ENCODE assay signal across 7 mouse cellular contexts in genomic region chr5:36581259-36581923, GRCm38 (mm10). TPM values are rescaled to one million over a fixed set of nuclear protein-coding genes. Genes with fewer than 3 reads are reported as not detected.
DNase-seq lines count a peak whose midpoint lies in the region; ATAC-seq and TF ChIP-seq lines count a peak whose summit lies in the region.

No protein-coding gene starts in this region.

- H3K4me3 ChIP-seq in liver, adult 2 months (ENCODE audit: insufficient read depth, low read depth, low read length), result peak overlapping the region; percentile 80
- peak overlapping the region; percentile 77 for H3K4me3 ChIP-seq in embryonic facial prominence, embryonic 14.5 days (ENCODE audit: low read depth, low read length)
- H3K4me3 ChIP-seq in intestine, embryonic 15.5 days (replicated peaks), result peak overlapping the region; percentile 76
- H3K4me3 ChIP-seq in neural tube, embryonic 13.5 days, result peak overlapping the region; percentile 62

- H3K27ac ChIP-seq in liver, adult 2 months (replicated peaks; ENCODE audit: insufficient read depth, low read depth, low read length), result peak overlapping the region; percentile 24
- no peak overlapping the region for H3K27ac ChIP-seq in embryonic facial prominence, embryonic 14.5 days (replicated peaks; ENCODE audit: low read depth, low read length)
- peak overlapping the region; percentile 80; the same call in 1 of the 2 replicates for H3K27ac ChIP-seq in intestine, embryonic 15.5 days
- H3K27ac ChIP-seq in neural tube, embryonic 13.5 days (replicated peaks), result peak overlapping the region; percentile 89

- no peaks in the 10 kb centered on the region for H3K9me3 ChIP-seq in embryonic facial prominence, embryonic 14.5 days (ENCODE audit: control insufficient read depth, low read length)
- H3K9me3 ChIP-seq in intestine, embryonic 15.5 days, result no peaks in the 10 kb centered on the region
- H3K9me3 ChIP-seq in neural tube, embryonic 13.5 days, result no peaks in the 10 kb centered on the region

- no peak for TF ChIP-seq CTCF in liver, adult 2 months (IDR thresholded peaks at IDR 0.05; ENCODE audit: low read depth, low read length)

- H3K4me1 ChIP-seq in liver, adult 2 months (ENCODE audit: control insufficient read depth, insufficient read depth, low read length), result peaks cover 10% of the 10 kb centered on the region
- H3K4me1 ChIP-seq in embryonic facial prominence, embryonic 14.5 days (ENCODE audit: control insufficient read depth, insufficient read depth, low read length), result peaks cover 7% of the 10 kb centered on the region
- H3K4me1 ChIP-seq in intestine, embryonic 15.5 days (replicated peaks), result 0 out of 2 replicates have a peak, but pooled peaks cover 4% of the 10 kb centered on the region
- H3K4me1 ChIP-seq in neural tube, embryonic 13.5 days (replicated peaks), result peaks cover 18% of the 10 kb centered on the region

- no peaks in the 10 kb centered on the region for H3K36me3 ChIP-seq in liver, adult 2 months (ENCODE audit: control insufficient read depth, insufficient read depth, low read length)
- H3K36me3 ChIP-seq in embryonic facial prominence, embryonic 14.5 days (ENCODE audit: control insufficient read depth, insufficient read depth, low read length), result no peaks in the 10 kb centered on the region
- H3K36me3 ChIP-seq in intestine, embryonic 15.5 days, result no peaks in the 10 kb centered on the region
- H3K36me3 ChIP-seq in neural tube, embryonic 13.5 days, result no peaks in the 10 kb centered on the region

- peak overlapping the region; percentile 79 for H3K9ac ChIP-seq in liver, adult 2 months (ENCODE audit: low read depth, low read length)
- peak overlapping the region; percentile 79 for H3K9ac ChIP-seq in embryonic facial prominence, embryonic 14.5 days (ENCODE audit: low read depth, low read length)
- H3K9ac ChIP-seq in intestine, embryonic 15.5 days, result peak overlapping the region; percentile 62
- H3K9ac ChIP-seq in neural tube, embryonic 13.5 days, result peak overlapping the region; percentile 77

- peaks cover 37% of the 10 kb centered on the region; the same call in 1 of the 2 replicates for H3K79me2 ChIP-seq in liver, adult 2 months (ENCODE audit: control insufficient read depth, insufficient read depth, low read length)

- ATAC-seq in embryonic facial prominence, embryonic 14.5 days (ENCODE audit: low read depth), result peak; percentile 7; the same call in 1 of the 2 replicates
- no peak; the same call in 1 of the 2 replicates for ATAC-seq in intestine, embryonic 15.5 days
- peak; percentile 9; the same call in 1 of the 2 replicates for ATAC-seq in neural tube, embryonic 13.5 days (ENCODE audit: low read depth)

- H3K4me2 ChIP-seq in embryonic facial prominence, embryonic 14.5 days (ENCODE audit: low read depth, low read length), result peak overlapping the region; percentile 100
- H3K4me2 ChIP-seq in intestine, embryonic 15.5 days (replicated peaks), result peak overlapping the region; percentile 91
- H3K4me2 ChIP-seq in neural tube, embryonic 13.5 days, result peak overlapping the region; percentile 96

- 3% methylated on average over 40 of the region's 40 CpGs for WGBS in liver, adult 2 months
- WGBS in embryonic facial prominence, embryonic 14.5 days, result 2% methylated on average over 28 of the region's 40 CpGs
- WGBS in intestine, embryonic 15.5 days, result under 1% methylated on average over 40 of the region's 40 CpGs
- 2% methylated on average over 39 of the region's 40 CpGs for WGBS in neural tube, embryonic 13.5 days

- H3K27me3 ChIP-seq in liver, adult 2 months (ENCODE audit: control insufficient read depth, insufficient read depth, low read length), result no peaks in the 10 kb centered on the region
- no peaks in the 10 kb centered on the region for H3K27me3 ChIP-seq in embryonic facial prominence, embryonic 14.5 days (replicated peaks; ENCODE audit: control insufficient read depth, insufficient read depth, low read length)
- no peaks in the 10 kb centered on the region for H3K27me3 ChIP-seq in intestine, embryonic 15.5 days (replicated peaks)
- no peaks in the 10 kb centered on the region for H3K27me3 ChIP-seq in neural tube, embryonic 13.5 days

- DNase-seq in liver, adult 2 months (ENCODE audit: extremely low read depth, low read depth, low spot score), result no peak
- no peak for DNase-seq in liver
- DNase-seq in embryonic facial prominence, embryonic 14.5 days (ENCODE audit: low spot score), result no peak
- DNase-seq in right cerebral cortex, postnatal 10 days (ENCODE audit: low spot score in 2 of 2), result no peak
- DNase-seq in cerebellum, postnatal 4 days (ENCODE audit: low spot score in 2 of 2), result no peak

- TF ChIP-seq POLR2A in liver, adult 2 months (IDR thresholded peaks at IDR 0.05; ENCODE audit: extremely low read depth, insufficient read depth, low read length), result peak; percentile 36; the same call in 1 of the 2 replicates

RNA-seq across cellular contexts. Expression of gene Tbc1d14, which starts 11.7 kb away (rescaled TPM):
- total RNA-seq in liver, adult 2 months (2014; rRNA removed), result 5.4 and 8.2 TPM in 2 replicates
- polyA plus RNA-seq in liver, adult 2 months (2012; rRNA removed), result 8.4 and 8.9 TPM in 2 replicates
- 38.5 and 42.8 TPM in 2 replicates for polyA plus RNA-seq in embryonic facial prominence, embryonic 14.5 days (2014; fragmentation: Nextera tagmentation; extraction: Ambion mirVana)
- polyA plus RNA-seq in intestine, embryonic 15.5 days (2015; fragmentation: Nextera tagmentation; extraction: Ambion mirVana), result 30.0 and 30.3 TPM in 2 replicates
- 63.8 and 64.0 TPM in 2 replicates for polyA plus RNA-seq in neural tube, embryonic 13.5 days (2015; fragmentation: Nextera tagmentation; extraction: Ambion mirVana)
